Mouse (Mus musculus): ENCODE measurements around the gene Os9. TPM values are rescaled to one million over a fixed set of nuclear protein-coding genes. Genes with fewer than 3 reads are reported as not detected.
"Not testable (repeated sequence)": the region's sequence is repeated elsewhere in the genome, so short reads cannot be mapped to it uniquely, and the experiment has no call there.

Gene Os9
- total and polyA plus RNA-seq, 2 experiments from 2014 or later, result 119 to 122 TPM

DNA sequence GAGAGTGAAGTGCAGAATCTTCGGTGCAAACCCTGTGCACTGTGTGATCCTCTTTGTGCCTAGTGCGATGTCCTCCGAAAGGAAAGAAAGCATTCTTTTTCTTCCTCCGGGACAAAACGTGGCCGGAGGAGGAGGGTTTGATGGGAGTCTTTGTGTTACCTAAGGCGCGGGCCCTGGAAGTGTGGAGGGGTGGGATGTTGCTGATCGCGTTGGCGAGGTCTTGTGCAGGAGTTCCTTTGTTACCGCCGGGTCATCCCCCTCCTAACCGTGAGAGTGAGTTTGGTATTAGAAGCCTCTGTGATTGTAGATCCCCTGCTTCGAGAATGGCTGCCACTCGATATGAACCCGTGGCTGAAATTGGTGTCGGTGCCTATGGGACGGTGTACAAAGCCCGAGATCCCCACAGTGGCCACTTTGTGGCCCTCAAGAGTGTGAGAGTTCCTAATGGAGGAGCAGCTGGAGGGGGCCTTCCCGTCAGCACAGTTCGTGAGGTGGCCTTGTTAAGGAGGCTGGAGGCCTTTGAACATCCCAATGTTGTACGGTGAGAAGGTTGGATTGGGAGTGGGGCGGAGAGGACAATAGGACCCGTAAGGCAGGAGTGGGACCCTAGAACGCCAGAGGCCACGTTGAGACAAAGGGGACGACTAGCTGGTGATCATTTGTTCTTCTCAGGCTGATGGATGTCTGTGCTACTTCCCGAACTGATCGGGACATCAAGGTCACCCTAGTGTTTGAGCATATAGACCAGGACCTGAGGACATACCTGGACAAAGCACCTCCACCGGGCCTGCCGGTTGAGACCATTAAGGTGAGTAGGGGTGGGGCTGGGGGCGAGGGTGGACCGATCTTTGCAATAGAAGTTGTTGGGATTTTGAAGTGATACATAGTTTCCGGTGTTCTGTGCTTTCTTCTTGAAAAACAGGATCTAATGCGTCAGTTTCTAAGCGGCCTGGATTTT lies 56.7 kb downstream of the Os9 start:
- Histone ChIP-seq H3K4me1 (ENCODE audit: insufficient read depth) (peaks cover 21% of the 10 kb centered on the region), H3K36me3 (ENCODE audit: insufficient read depth) (peaks cover 42% of the 10 kb centered on the region), H3K9me3 (ENCODE audit: low read length) (no peaks in the 10 kb centered on the region), H3K4me2 (ENCODE audit: low read depth) (peak overlapping the region; percentile 88), H3K9ac (peak overlapping the region; percentile 94), H3K27ac (ENCODE audit: low read depth, low read length) (peak overlapping the region; percentile 96), H3K27me3 (ENCODE audit: insufficient read depth, low read length) (no peaks in the 10 kb centered on the region), H3K4me3 (ENCODE audit: low read depth, low read length) (peak overlapping the region; percentile 91)
- 12% methylated on average over 37 of the region's 37 CpGs for WGBS
- no peak for TF ChIP-seq CTCF (IDR thresholded peaks at IDR 0.05; ENCODE audit: low read depth)
- ATAC-seq (peak; percentile 1; the same call in 1 of the 2 replicates), DNase-seq (no peak)

DNA sequence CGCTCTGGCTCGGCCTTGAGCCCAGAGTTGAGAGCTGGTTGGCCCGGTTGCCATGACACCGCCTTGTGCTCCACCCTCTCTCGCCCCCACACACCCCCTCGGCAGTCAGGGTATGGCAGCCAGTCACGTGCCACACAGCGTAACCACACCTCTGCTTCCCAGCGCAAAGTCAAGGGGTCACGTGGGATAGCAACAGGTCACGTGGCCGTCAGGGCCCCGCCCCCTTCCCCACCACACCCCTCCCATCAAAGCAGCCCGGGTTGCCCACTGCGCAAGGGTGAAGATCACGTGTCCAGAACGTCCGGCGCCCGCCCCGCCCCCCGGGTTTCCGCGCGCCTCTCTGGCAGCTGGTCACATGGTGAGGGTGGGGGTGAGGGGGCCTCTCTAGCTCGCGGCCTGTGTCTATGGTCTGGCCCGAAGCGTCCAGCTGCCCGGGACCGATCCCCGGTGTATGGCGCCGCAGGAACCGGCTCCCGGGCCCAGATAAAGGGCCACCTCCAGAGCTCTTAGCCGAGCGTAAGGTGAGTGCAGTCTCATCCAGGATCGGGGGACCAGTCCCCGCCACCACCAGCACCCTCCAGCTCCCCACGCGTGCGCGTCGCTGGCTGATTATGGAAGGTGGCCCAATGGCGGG lies 57.6 kb downstream of the Os9 start, which contains the start of gene Cdk4:
Gene Cdk4 (plus strand): TSS at position 296 of the 634 bp plus-strand sequence.
- 1% methylated on average over 46 of the region's 46 CpGs for WGBS
- Histone ChIP-seq H3K27ac (ENCODE audit: low read depth, low read length) (peak within 1 kb of the TSS; percentile 96), H3K9me3 (ENCODE audit: low read length) (no peaks in the 10 kb centered on the region), H3K36me3 (ENCODE audit: insufficient read depth) (peaks cover 37% of the 10 kb centered on the region), H3K4me2 (ENCODE audit: low read depth) (peak within 1 kb of the TSS; percentile 88), H3K4me1 (ENCODE audit: insufficient read depth) (peaks cover 15% of the 10 kb centered on the region), H3K9ac (peak within 1 kb of the TSS; percentile 94), H3K27me3 (ENCODE audit: insufficient read depth, low read length) (no peaks in the 10 kb centered on the region), H3K4me3 (ENCODE audit: low read depth, low read length) (peak within 1 kb of the TSS; percentile 91)
- DNase-seq (peak; percentile 99), ATAC-seq (peak; percentile 89)
- 0 out of 2 replicates have a peak, but pooled peaks have one; percentile 0 for TF ChIP-seq CTCF (IDR thresholded peaks at IDR 0.05; ENCODE audit: low read depth)

DNA sequence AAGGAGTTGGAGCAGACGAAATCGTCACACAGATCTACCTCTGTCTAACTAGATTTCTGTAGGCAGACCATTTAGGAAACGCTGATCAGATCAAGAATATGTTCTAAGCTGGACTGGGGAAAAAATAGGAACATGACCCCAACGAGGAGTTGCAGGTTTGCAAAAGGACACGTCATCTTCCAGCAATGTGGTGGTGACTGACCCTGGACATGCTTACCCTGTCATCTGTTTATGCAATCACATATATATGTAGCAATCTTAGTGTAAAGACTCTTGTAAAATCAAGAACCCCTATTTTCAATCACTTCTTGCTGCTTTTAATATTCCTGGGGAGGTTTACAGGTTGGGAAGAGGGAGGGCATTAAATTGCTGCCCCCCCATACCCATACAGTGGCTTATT lies 58.4 kb downstream of the Os9 start:
- H3K4me3 ChIP-seq (ENCODE audit: low read depth, low read length), result no peak overlapping the region
- H3K27me3 ChIP-seq (ENCODE audit: insufficient read depth, low read length), result no peaks in the 10 kb centered on the region
- peaks cover 34% of the 10 kb centered on the region for H3K36me3 ChIP-seq (ENCODE audit: insufficient read depth)
- no peak for TF ChIP-seq CTCF (IDR thresholded peaks at IDR 0.05; ENCODE audit: low read depth)
- ATAC-seq, result no peak
- no peak for DNase-seq
- WGBS, result 73% methylated on average over 5 of the region's 5 CpGs
- H3K9me3 ChIP-seq (ENCODE audit: low read length), result no peaks in the 10 kb centered on the region
- H3K4me1 ChIP-seq (ENCODE audit: insufficient read depth), result peaks cover 20% of the 10 kb centered on the region
- H3K4me2 ChIP-seq (ENCODE audit: low read depth), result peak overlapping the region; percentile 88; the same call in 1 of the 2 replicates
- H3K27ac ChIP-seq (ENCODE audit: low read depth, low read length), result peak overlapping the region; percentile 83
- no peak overlapping the region; the same call in 1 of the 2 replicates for H3K9ac ChIP-seq

DNA sequence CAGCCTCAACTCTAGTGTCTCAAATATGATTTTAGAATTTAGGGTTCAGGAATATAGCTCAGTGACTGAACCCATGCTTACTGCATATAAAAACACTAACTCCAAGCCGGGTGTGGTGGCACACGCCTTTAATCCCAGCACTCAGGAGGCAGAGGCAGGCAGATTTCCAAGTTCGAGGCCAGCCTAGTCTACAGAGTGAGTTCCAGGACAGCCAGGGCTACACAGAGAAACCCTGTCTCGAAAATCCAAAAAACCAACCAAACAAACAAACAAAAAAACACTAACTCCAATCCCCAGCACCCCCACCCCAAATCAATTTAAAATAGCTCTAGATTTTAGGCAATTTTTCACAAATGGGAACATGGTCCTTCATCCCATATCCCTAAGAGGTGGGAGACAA lies 58.8 kb downstream of the Os9 start:
- H3K4me3 ChIP-seq (ENCODE audit: low read depth, low read length); H3K9ac ChIP-seq; DNase-seq; H3K4me2 ChIP-seq (ENCODE audit: low read depth); H3K27me3 ChIP-seq (ENCODE audit: insufficient read depth, low read length); ATAC-seq; H3K9me3 ChIP-seq (ENCODE audit: low read length): not testable (repeated sequence)
- H3K4me1 ChIP-seq (ENCODE audit: insufficient read depth), result peaks cover 20% of the 10 kb centered on the region
- whole genome bisulfite sequencing, result 91% methylated on average over 4 of the region's 4 CpGs
- peak overlapping the region; percentile 83; the same call in 1 of the 2 replicates for H3K27ac ChIP-seq (ENCODE audit: low read depth, low read length)
- H3K36me3 ChIP-seq (ENCODE audit: insufficient read depth), result peaks cover 34% of the 10 kb centered on the region

DNA sequence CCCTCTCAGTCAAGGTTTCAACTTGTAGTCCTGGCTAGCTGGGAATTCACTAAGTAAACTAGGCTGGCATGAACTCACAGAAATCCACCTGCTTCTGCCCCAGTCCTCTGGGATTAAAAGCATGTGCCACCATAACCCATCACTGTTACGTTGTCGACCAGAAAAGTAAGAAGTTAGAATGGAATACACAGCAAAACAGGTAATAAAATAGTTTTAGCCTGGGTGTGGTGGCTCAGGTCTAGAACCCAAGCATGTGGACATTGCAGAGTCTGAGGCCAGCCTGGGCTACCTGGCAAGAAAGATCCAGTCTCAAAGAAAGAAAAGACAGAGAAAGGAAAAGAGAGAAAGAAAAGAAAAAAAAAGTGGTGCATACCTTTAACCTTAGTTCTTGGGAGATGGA lies 59.4 kb downstream of the Os9 start:
- Histone ChIP-seq H3K4me3 (ENCODE audit: low read depth, low read length) (peak overlapping the region; percentile 88; the same call in 1 of the 2 replicates), H3K27ac (ENCODE audit: low read depth, low read length) (peak overlapping the region; percentile 96), H3K36me3 (ENCODE audit: insufficient read depth) (peaks cover 33% of the 10 kb centered on the region), H3K9ac (peak overlapping the region; percentile 96; the same call in 1 of the 2 replicates), H3K4me2 (ENCODE audit: low read depth) (peak overlapping the region; percentile 88), H3K27me3 (ENCODE audit: insufficient read depth, low read length) (no peaks in the 10 kb centered on the region), H3K4me1 (ENCODE audit: insufficient read depth) (peaks cover 20% of the 10 kb centered on the region), H3K9me3 (ENCODE audit: low read length) (no peaks in the 10 kb centered on the region)
- DNase-seq (no peak), ATAC-seq (no peak)
- WGBS, result 56% methylated on average over 2 of the region's 2 CpGs
- TF ChIP-seq CTCF (IDR thresholded peaks at IDR 0.05; ENCODE audit: low read depth), result no peak

DNA sequence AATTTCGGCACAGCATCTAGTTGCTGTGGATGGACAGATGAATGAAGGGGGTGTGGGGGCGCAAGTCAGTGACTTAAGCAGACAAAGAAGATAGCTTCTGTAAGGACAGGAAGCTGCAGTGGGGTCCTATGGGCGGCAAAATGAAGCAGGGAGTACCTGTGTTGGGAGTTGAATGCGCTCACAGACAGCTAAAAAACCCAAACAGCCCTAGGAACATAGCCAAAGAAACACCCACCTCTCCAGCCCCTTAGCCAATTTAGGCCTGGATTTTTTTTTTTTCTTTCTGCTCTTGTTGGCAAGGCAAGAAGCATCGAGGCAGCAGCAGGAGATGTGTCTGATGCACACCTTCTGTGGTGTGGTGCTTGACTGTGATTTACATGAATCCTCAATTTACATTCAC lies 59.8 kb downstream of the Os9 start:
- ATAC-seq, result no peak
- H3K4me3 ChIP-seq (ENCODE audit: low read depth, low read length), result peak overlapping the region; percentile 88
- H3K9ac ChIP-seq, result peak overlapping the region; percentile 96
- peak overlapping the region; percentile 96 for H3K27ac ChIP-seq (ENCODE audit: low read depth, low read length)
- peak; percentile 63 for DNase-seq
- peaks cover 33% of the 10 kb centered on the region for H3K36me3 ChIP-seq (ENCODE audit: insufficient read depth)
- peaks cover 20% of the 10 kb centered on the region for H3K4me1 ChIP-seq (ENCODE audit: insufficient read depth)
- H3K9me3 ChIP-seq (ENCODE audit: low read length), result no peaks in the 10 kb centered on the region
- H3K27me3 ChIP-seq (ENCODE audit: insufficient read depth, low read length), result no peaks in the 10 kb centered on the region
- TF ChIP-seq CTCF (IDR thresholded peaks at IDR 0.05; ENCODE audit: low read depth), result no peak
- H3K4me2 ChIP-seq (ENCODE audit: low read depth), result peak overlapping the region; percentile 88
- 10% methylated on average over 5 of the region's 5 CpGs for WGBS
